ENCODE assay signal across 8 mouse cellular contexts in genomic region chr16:18617370-18618065, GRCm38 (mm10). TPM values are rescaled to one million over a fixed set of nuclear protein-coding genes. Genes with fewer than 3 reads are reported as not detected.
DNase-seq lines count a peak whose midpoint lies in the region; ATAC-seq and TF ChIP-seq lines count a peak whose summit lies in the region.

No protein-coding gene starts in this region.

- TF ChIP-seq EP300 in liver, postnatal 0 days (IDR thresholded peaks at IDR 0.05; ENCODE audit: low read depth) = no peak

- H3K4me3 ChIP-seq in E14TG2a.4 (replicated peaks; ENCODE audit: low read length) = peak overlapping the region; percentile 57
- H3K4me3 ChIP-seq in forebrain, embryonic 13.5 days = peak overlapping the region; percentile 19
- H3K4me3 ChIP-seq in liver, postnatal 0 days (ENCODE audit: low read depth, low read length) = 0 out of 2 replicates have a peak overlapping the region, but pooled peaks have one; percentile 13
- H3K4me3 ChIP-seq in neural tube, embryonic 14.5 days (ENCODE audit: low read depth, low read length) = peak overlapping the region; percentile 3; the same call in 1 of the 2 replicates

- no peaks in the 10 kb centered on the region for H3K36me3 ChIP-seq in E14TG2a.4 (ENCODE audit: insufficient read depth, low read length)
- peaks cover 11% of the 10 kb centered on the region for H3K36me3 ChIP-seq in forebrain, embryonic 13.5 days (ENCODE audit: poor library complexity, severe bottlenecking)
- no peaks in the 10 kb centered on the region for H3K36me3 ChIP-seq in liver, postnatal 0 days (replicated peaks; ENCODE audit: insufficient read depth, low read length)
- peaks cover 2% of the 10 kb centered on the region for H3K36me3 ChIP-seq in neural tube, embryonic 14.5 days (ENCODE audit: control insufficient read depth, insufficient read depth, low read length)

- peak; percentile 52 for ATAC-seq in forebrain, embryonic 13.5 days
- peak; percentile 90 for ATAC-seq in liver, postnatal 0 days
- ATAC-seq in neural tube, embryonic 14.5 days (ENCODE audit: low read depth) = peak; percentile 56

- 0 out of 2 replicates have a peak overlapping the region, but pooled peaks have one; percentile 48 for H3K9ac ChIP-seq in forebrain, embryonic 13.5 days
- no peak overlapping the region for H3K9ac ChIP-seq in liver, postnatal 0 days (replicated peaks)
- H3K9ac ChIP-seq in neural tube, embryonic 14.5 days (replicated peaks; ENCODE audit: low read depth, low read length) = peak overlapping the region; percentile 21; the same call in 1 of the 2 replicates

- peak overlapping the region; percentile 55 for H3K4me2 ChIP-seq in forebrain, embryonic 13.5 days
- peak overlapping the region; percentile 59 for H3K4me2 ChIP-seq in liver, postnatal 0 days (ENCODE audit: low read depth, low read length)
- peak overlapping the region; percentile 52 for H3K4me2 ChIP-seq in neural tube, embryonic 14.5 days (ENCODE audit: low read depth, low read length)

- intact Hi-C loops in heart, postnatal 10 days (cut with DNase I) = loop anchor here (1.0 to 2.0 kb wide), 2 partner anchors 174 to 273 kb away; no protein-coding TSS in a partner anchor

- H3K27me3 ChIP-seq in E14TG2a.4 (ENCODE audit: insufficient read depth, low read length) = peaks cover 96% of the 10 kb centered on the region
- H3K27me3 ChIP-seq in forebrain, embryonic 13.5 days = peaks cover 54% of the 10 kb centered on the region
- H3K27me3 ChIP-seq in liver, postnatal 0 days (ENCODE audit: insufficient read depth, low read length) = peaks cover 55% of the 10 kb centered on the region
- peaks cover 34% of the 10 kb centered on the region for H3K27me3 ChIP-seq in neural tube, embryonic 14.5 days (ENCODE audit: control insufficient read depth, insufficient read depth, low read length)

- peaks cover 27% of the 10 kb centered on the region for H3K4me1 ChIP-seq in E14TG2a.4 (replicated peaks; ENCODE audit: low read depth, low read length)
- H3K4me1 ChIP-seq in forebrain, embryonic 13.5 days = peaks cover 20% of the 10 kb centered on the region
- peaks cover 4% of the 10 kb centered on the region; the same call in 1 of the 2 replicates for H3K4me1 ChIP-seq in liver, postnatal 0 days (ENCODE audit: insufficient read depth)
- H3K4me1 ChIP-seq in neural tube, embryonic 14.5 days (ENCODE audit: control insufficient read depth, insufficient read depth, low read length) = peaks cover 9% of the 10 kb centered on the region

- no peak overlapping the region for H3K27ac ChIP-seq in forebrain, embryonic 13.5 days
- H3K27ac ChIP-seq in liver, postnatal 0 days (ENCODE audit: low read depth) = no peak overlapping the region
- no peak overlapping the region for H3K27ac ChIP-seq in neural tube, embryonic 14.5 days (ENCODE audit: low read depth, low read length)

- WGBS in forebrain, embryonic 13.5 days = 2% methylated on average over 27 of the region's 27 CpGs
- under 1% methylated on average over 27 of the region's 27 CpGs for WGBS in liver, postnatal 0 days (ENCODE audit: insufficient replicate concordance)
- 3% methylated on average over 27 of the region's 27 CpGs for WGBS in neural tube, embryonic 14.5 days

- TF ChIP-seq CTCF in E14TG2a.4 (conservative IDR thresholded peaks at IDR 0.05; ENCODE audit: low read length) = peak; percentile 68
- TF ChIP-seq CTCF in liver, postnatal 0 days (IDR thresholded peaks at IDR 0.05; ENCODE audit: low read depth) = peak; percentile 95

- no peaks in the 10 kb centered on the region for H3K9me3 ChIP-seq in E14TG2a.4 (ENCODE audit: low read length)
- no peaks in the 10 kb centered on the region for H3K9me3 ChIP-seq in forebrain, embryonic 13.5 days (replicated peaks)
- H3K9me3 ChIP-seq in liver, postnatal 0 days (ENCODE audit: low read length) = no peaks in the 10 kb centered on the region
- no peaks in the 10 kb centered on the region for H3K9me3 ChIP-seq in neural tube, embryonic 14.5 days (ENCODE audit: control insufficient read depth, low read length)

- peak; percentile 72 for DNase-seq in c-Kit-positive CD71-positive TER-119-positive erythroid progenitor cells, embryonic 14.5 days (ENCODE audit: low spot score)
- DNase-seq in heart, postnatal 10 days = peak; percentile 90 to 94
- peak; percentile 93 to 94 for DNase-seq in kidney, postnatal 4 days
- DNase-seq in liver, postnatal 0 days = peak; percentile 91
- DNase-seq in testis, postnatal 10 days (ENCODE audit: low spot score) = peak; percentile 94

RNA-seq across cellular contexts. Expression of gene Gp1bb, which starts 4.7 kb away (rescaled TPM):
- 5.1 and 6.0 TPM in 2 replicates for polyA plus RNA-seq in forebrain, embryonic 13.5 days (2015; fragmentation: Nextera tagmentation; extraction: Ambion mirVana)
- total RNA-seq in heart, postnatal 10 days (2021) = 1 to 10 TPM in 1 of 2 experiments, under 1 TPM in 1; 0.77 to 1.2 TPM
- polyA plus RNA-seq in liver, postnatal 0 days (2015; fragmentation: Nextera tagmentation; extraction: Ambion mirVana) = 55.8 and 56.5 TPM in 2 replicates
- polyA plus RNA-seq in neural tube, embryonic 14.5 days (2014; fragmentation: Nextera tagmentation; extraction: Ambion mirVana) = 11.5 and 14.1 TPM in 2 replicates

RNA-seq across cellular contexts. Expression of gene Gm49601, which starts 8.7 kb away (rescaled TPM):
- polyA plus RNA-seq in forebrain, embryonic 13.5 days (2015; fragmentation: Nextera tagmentation; extraction: Ambion mirVana) = 10.0 and 18.2 TPM in 2 replicates
- 1 to 10 TPM; 2.2 to 4.1 TPM for total RNA-seq in heart, postnatal 10 days (2021)
- 0.32 TPM in 1 of 2 replicates, not detected in the other for polyA plus RNA-seq in liver, postnatal 0 days (2015; fragmentation: Nextera tagmentation; extraction: Ambion mirVana)
- polyA plus RNA-seq in neural tube, embryonic 14.5 days (2014; fragmentation: Nextera tagmentation; extraction: Ambion mirVana) = 8.3 and 10.7 TPM in 2 replicates

RNA-seq across cellular contexts. Expression of gene Sept5, which starts 12.2 kb away (rescaled TPM):
- 115 and 120 TPM in 2 replicates for polyA plus RNA-seq in forebrain, embryonic 13.5 days (2015; fragmentation: Nextera tagmentation; extraction: Ambion mirVana)
- 10 to 100 TPM; 11.3 to 11.6 TPM for total RNA-seq in heart, postnatal 10 days (2021)
- polyA plus RNA-seq in liver, postnatal 0 days (2015; fragmentation: Nextera tagmentation; extraction: Ambion mirVana) = 3.0 and 3.2 TPM in 2 replicates
- 179 and 183 TPM in 2 replicates for polyA plus RNA-seq in neural tube, embryonic 14.5 days (2014; fragmentation: Nextera tagmentation; extraction: Ambion mirVana)

RNA-seq across cellular contexts. Expression of gene Tbx1, which starts 27.0 kb away (rescaled TPM):
- 0.39 and 0.56 TPM in 2 replicates for polyA plus RNA-seq in forebrain, embryonic 13.5 days (2015; fragmentation: Nextera tagmentation; extraction: Ambion mirVana)
- 1 to 10 TPM in 1 of 2 experiments, under 1 TPM in 1; 0.57 to 1.1 TPM for total RNA-seq in heart, postnatal 10 days (2021)
- polyA plus RNA-seq in liver, postnatal 0 days (2015; fragmentation: Nextera tagmentation; extraction: Ambion mirVana) = 0.40 TPM in 1 of 2 replicates, not detected in the other
- polyA plus RNA-seq in neural tube, embryonic 14.5 days (2014; fragmentation: Nextera tagmentation; extraction: Ambion mirVana) = 0.64 and 1.5 TPM in 2 replicates

Comparison
In these comparisons a context has a peak if more than half of its experiments do, and no peak if none do; other contexts are left out.
1. H3K4me3 ChIP-seq: peak in every context shown above with its lines; median percentile 57 in E14TG2a.4; 19 in forebrain, embryonic 13.5 days; 13 in liver, postnatal 0 days; 3 in neural tube, embryonic 14.5 days.
2. RNA of gene Sept5, which starts 12.2 kb away (polyA plus RNA-seq): 179 to 183 TPM in neural tube, embryonic 14.5 days and 115 to 120 TPM in forebrain, embryonic 13.5 days; 3.0 to 3.2 TPM in liver, postnatal 0 days; every median in the first group is over 10 times any median in the second.
3. Peak in every context shown above with its lines, with median percentiles within 50 percentile points of each other: DNase-seq, ATAC-seq and H3K4me2 ChIP-seq.